ENCODE assay signal across 10 mouse cellular contexts in genomic region chr6:116672349-116672748, GRCm38 (mm10). TPM values are rescaled to one million over a fixed set of nuclear protein-coding genes. Genes with fewer than 3 reads are reported as not detected.
DNase-seq lines count a peak whose midpoint lies in the region; ATAC-seq lines count a peak whose summit lies in the region.
"Had no signal": no experiment of that assay in that cellular context is flagged by ENCODE, and none has a peak within 500 bp of the region (broad histone marks: within the 10 kb centered on the region; RNA-seq: fewer than 3 reads in every experiment).

No protein-coding gene starts in this region.

- H3K27ac ChIP-seq in neural tube, embryonic 11.5 days (ENCODE audit: low read depth, low read length), result no peak overlapping the region
- no peak overlapping the region for H3K27ac ChIP-seq in intestine, embryonic 16.5 days (ENCODE audit: low read length)
- H3K27ac ChIP-seq in stomach, embryonic 15.5 days, result no peak overlapping the region

- H3K27me3 ChIP-seq in neural tube, embryonic 11.5 days (ENCODE audit: control insufficient read depth, insufficient read depth, low read length), result no peaks in the 10 kb centered on the region
- H3K27me3 ChIP-seq in intestine, embryonic 16.5 days (replicated peaks; ENCODE audit: control insufficient read depth, insufficient read depth, low read length), result no peaks in the 10 kb centered on the region
- H3K27me3 ChIP-seq in stomach, embryonic 15.5 days (replicated peaks), result no peaks in the 10 kb centered on the region
- H3K27me3 ChIP-seq: Patski had no signal

- 73% methylated on average over 5 of the region's 5 CpGs for WGBS in neural tube, embryonic 11.5 days
- 71% methylated on average over 5 of the region's 5 CpGs for WGBS in intestine, embryonic 16.5 days
- 70% methylated on average over 5 of the region's 5 CpGs for WGBS in stomach, embryonic 15.5 days

- H3K9ac ChIP-seq in neural tube, embryonic 11.5 days (ENCODE audit: low read length), result no peak overlapping the region
- no peak overlapping the region for H3K9ac ChIP-seq in intestine, embryonic 16.5 days (ENCODE audit: low read depth, low read length)
- H3K9ac ChIP-seq in stomach, embryonic 15.5 days, result no peak overlapping the region
- H3K9ac ChIP-seq: lung, embryonic 14.5 days had no signal

- H3K4me2 ChIP-seq in neural tube, embryonic 11.5 days (ENCODE audit: low read depth), result peak overlapping the region; percentile 78; the same call in 1 of the 2 replicates
- no peak overlapping the region for H3K4me2 ChIP-seq in intestine, embryonic 16.5 days (ENCODE audit: low read depth, low read length)
- H3K4me2 ChIP-seq in stomach, embryonic 15.5 days, result peak overlapping the region; percentile 27; the same call in 1 of the 2 replicates

- no peaks in the 10 kb centered on the region for H3K36me3 ChIP-seq in neural tube, embryonic 11.5 days (ENCODE audit: control insufficient read depth, insufficient read depth, low read length)
- no peaks in the 10 kb centered on the region for H3K36me3 ChIP-seq in intestine, embryonic 16.5 days (ENCODE audit: control insufficient read depth, insufficient read depth, low read length)
- H3K36me3 ChIP-seq in stomach, embryonic 15.5 days, result no peaks in the 10 kb centered on the region

- peaks cover 20% of the 10 kb centered on the region for H3K4me1 ChIP-seq in neural tube, embryonic 11.5 days (ENCODE audit: control insufficient read depth, insufficient read depth, low read length)
- peaks cover 30% of the 10 kb centered on the region for H3K4me1 ChIP-seq in intestine, embryonic 16.5 days (ENCODE audit: control insufficient read depth, insufficient read depth, low read length)
- H3K4me1 ChIP-seq in stomach, embryonic 15.5 days, result peaks cover 34% of the 10 kb centered on the region

- ATAC-seq in neural tube, embryonic 11.5 days (ENCODE audit: insufficient read depth, low FRiP score, low TSS enrichment), result no peak
- no peak for ATAC-seq in intestine, embryonic 16.5 days
- ATAC-seq in stomach, embryonic 15.5 days (ENCODE audit: insufficient read depth, low FRiP score, low read depth), result no peak
- ATAC-seq: Patski had no signal

- DNase-seq in cerebellum, postnatal 14 days, result peak; percentile 24 to 39
- no peak for DNase-seq in cerebellum, adult 9-10 months
- DNase-seq in neural tube, embryonic 11.5 days (ENCODE audit: low spot score), result no peak
- DNase-seq in neural tube, embryonic 10.5 days (ENCODE audit: extremely low spot score, low spot score), result no peak
- no peak for DNase-seq in urinary bladder, postnatal 10 days (ENCODE audit: low spot score)
- no peak for DNase-seq in frontal cortex, postnatal 25 days (ENCODE audit: low spot score in 2 of 2)
- DNase-seq: lung, embryonic 14.5 days had no signal

- no peak overlapping the region; the same call in 1 of the 2 replicates for H3K4me3 ChIP-seq in neural tube, embryonic 11.5 days (ENCODE audit: low read depth, low read length)
- 0 out of 2 replicates have a peak overlapping the region, but pooled peaks have one; percentile 0 for H3K4me3 ChIP-seq in intestine, embryonic 16.5 days (ENCODE audit: low read length)
- no peak overlapping the region for H3K4me3 ChIP-seq in stomach, embryonic 15.5 days (replicated peaks)

- no peaks in the 10 kb centered on the region for H3K9me3 ChIP-seq in neural tube, embryonic 11.5 days (ENCODE audit: control insufficient read depth, low read length)
- no peaks in the 10 kb centered on the region for H3K9me3 ChIP-seq in intestine, embryonic 16.5 days (ENCODE audit: control insufficient read depth, low read length)
- no peaks in the 10 kb centered on the region for H3K9me3 ChIP-seq in stomach, embryonic 15.5 days

RNA-seq across cellular contexts. Expression of gene Rassf4, which starts 1.4 kb away (rescaled TPM):
- 38.0 and 38.3 TPM in 2 replicates for polyA plus RNA-seq in neural tube, embryonic 11.5 days (2014; fragmentation: Nextera tagmentation; extraction: Ambion mirVana)
- polyA plus RNA-seq in intestine, embryonic 16.5 days (2015; fragmentation: Nextera tagmentation; extraction: Ambion mirVana), result 8.6 and 9.2 TPM in 2 replicates
- polyA plus RNA-seq in stomach, embryonic 15.5 days (2015; fragmentation: Nextera tagmentation; extraction: Ambion mirVana), result 10.1 and 10.6 TPM in 2 replicates

RNA-seq across cellular contexts. Expression of gene Depp1, which starts 21.9 kb away (rescaled TPM):
- polyA plus RNA-seq in neural tube, embryonic 11.5 days (2014; fragmentation: Nextera tagmentation; extraction: Ambion mirVana), result 11.0 and 14.5 TPM in 2 replicates
- 26.3 and 27.2 TPM in 2 replicates for polyA plus RNA-seq in intestine, embryonic 16.5 days (2015; fragmentation: Nextera tagmentation; extraction: Ambion mirVana)
- polyA plus RNA-seq in stomach, embryonic 15.5 days (2015; fragmentation: Nextera tagmentation; extraction: Ambion mirVana), result 32.2 and 33.7 TPM in 2 replicates

RNA-seq across cellular contexts. Expression of gene Zfp422, which starts 43.5 kb away (rescaled TPM):
- polyA plus RNA-seq in neural tube, embryonic 11.5 days (2014; fragmentation: Nextera tagmentation; extraction: Ambion mirVana), result 290 and 302 TPM in 2 replicates
- polyA plus RNA-seq in intestine, embryonic 16.5 days (2015; fragmentation: Nextera tagmentation; extraction: Ambion mirVana), result 93.5 and 102 TPM in 2 replicates
- polyA plus RNA-seq in stomach, embryonic 15.5 days (2015; fragmentation: Nextera tagmentation; extraction: Ambion mirVana), result 132 and 135 TPM in 2 replicates

RNA-seq across cellular contexts. Expression of gene Tmem72, which starts 44.4 kb away (rescaled TPM):
- 0.04 and 0.12 TPM in 2 replicates for polyA plus RNA-seq in neural tube, embryonic 11.5 days (2014; fragmentation: Nextera tagmentation; extraction: Ambion mirVana)
- 0.06 and 0.07 TPM in 2 replicates for polyA plus RNA-seq in intestine, embryonic 16.5 days (2015; fragmentation: Nextera tagmentation; extraction: Ambion mirVana)
- polyA plus RNA-seq in stomach, embryonic 15.5 days (2015; fragmentation: Nextera tagmentation; extraction: Ambion mirVana), result 0.05 and 0.06 TPM in 2 replicates

Comparison
In these comparisons a context has a peak if more than half of its experiments do, and no peak if none do; other contexts are left out.
1. DNase-seq: peak in cerebellum, postnatal 14 days (2 of 2); none in cerebellum, adult 9-10 months (single experiment), neural tube, embryonic 11.5 days (single experiment), neural tube, embryonic 10.5 days (single experiment), urinary bladder, postnatal 10 days (single experiment) and frontal cortex, postnatal 25 days (0 of 2).